Mouse (Mus musculus): ENCODE data around the gene Adcy4. TPM values are rescaled to one million over a fixed set of nuclear protein-coding genes. Genes with fewer than 3 reads are reported as not detected.

Adcy4 gene
- total RNA-seq, 2 experiments from 2014 or later, result 10.4 to 10.9 TPM

GRCm38 (mm10) chr14:55788256-55789050 lies 4.6 kb upstream of the Adcy4 start, which contains the start of gene Ripk3:
Ripk3 (minus strand) TSS chr14:55788865.
- DNase-seq (ENCODE audit: low spot score in 2 of 2), result no peak

- no peak for DNase-seq (ENCODE audit: low spot score in 2 of 2)
These were observed 3.8 kb upstream of the Adcy4 start for GRCm38 (mm10) chr14:55787731-55788130.

- DNase-seq (ENCODE audit: low spot score in 2 of 2), result peak; percentile 1 to 2
These were observed 1.3 kb upstream of the Adcy4 start for GRCm38 (mm10) chr14:55785195-55785594.

- DNase-seq (ENCODE audit: low spot score in 2 of 2), result peak; percentile 2 to 3
These were observed 531 bp downstream of the Adcy4 start for GRCm38 (mm10) chr14:55783171-55783957.

- peak; percentile 0 to 1 for DNase-seq (ENCODE audit: low spot score in 2 of 2)
These were observed 1.4 kb downstream of the Adcy4 start for GRCm38 (mm10) chr14:55782361-55782960.

DNA sequence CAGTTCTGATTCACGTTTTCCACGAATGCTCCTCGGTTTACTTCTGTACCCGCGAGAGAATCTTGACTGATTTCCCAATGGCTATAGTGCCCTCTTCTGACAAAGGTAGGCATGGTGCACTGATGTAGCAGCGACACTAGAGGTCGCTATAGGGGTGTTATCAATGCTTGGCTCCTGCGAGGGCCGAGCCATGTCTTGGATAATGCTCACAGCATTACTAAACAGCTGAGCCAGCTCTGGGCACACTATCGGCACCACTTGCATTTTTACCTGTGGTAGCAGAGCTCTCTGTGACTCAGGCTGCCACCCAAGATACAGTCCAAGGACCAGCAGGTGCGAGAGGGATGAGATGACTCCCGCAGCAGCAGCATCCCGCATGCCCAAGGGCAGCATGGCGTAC lies 2.6 kb downstream of the Adcy4 start:
- DNase-seq (ENCODE audit: low spot score in 2 of 2), result peak; percentile 10 to 13

DNA sequence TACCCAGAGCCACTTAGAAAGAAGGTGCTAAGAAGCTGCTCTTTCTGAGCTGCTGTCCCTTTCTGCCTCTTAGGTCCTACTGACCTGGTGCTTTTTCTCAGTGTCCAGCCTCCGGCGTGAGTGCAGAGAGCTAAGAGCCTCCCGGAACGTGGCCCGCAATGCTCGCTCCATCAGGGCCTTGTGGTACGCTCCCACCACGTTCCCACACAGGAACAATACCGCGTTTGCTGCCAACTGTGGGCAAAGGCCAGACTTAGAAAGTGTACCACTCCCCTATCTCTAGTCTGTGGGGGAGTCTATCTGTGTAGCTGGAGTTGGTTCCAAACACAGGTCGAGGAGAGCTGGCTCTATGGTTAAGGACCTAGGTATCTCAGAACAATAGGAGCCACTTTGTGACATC lies 3.2 kb downstream of the Adcy4 start:
- peak; percentile 1 to 6 for DNase-seq (ENCODE audit: low spot score in 2 of 2)

- peak in 1 of 2 experiments; percentile 1 for DNase-seq (ENCODE audit: low spot score in 2 of 2)
These were observed 4.2 kb downstream of the Adcy4 start for GRCm38 (mm10) chr14:55779656-55780055.

DNA sequence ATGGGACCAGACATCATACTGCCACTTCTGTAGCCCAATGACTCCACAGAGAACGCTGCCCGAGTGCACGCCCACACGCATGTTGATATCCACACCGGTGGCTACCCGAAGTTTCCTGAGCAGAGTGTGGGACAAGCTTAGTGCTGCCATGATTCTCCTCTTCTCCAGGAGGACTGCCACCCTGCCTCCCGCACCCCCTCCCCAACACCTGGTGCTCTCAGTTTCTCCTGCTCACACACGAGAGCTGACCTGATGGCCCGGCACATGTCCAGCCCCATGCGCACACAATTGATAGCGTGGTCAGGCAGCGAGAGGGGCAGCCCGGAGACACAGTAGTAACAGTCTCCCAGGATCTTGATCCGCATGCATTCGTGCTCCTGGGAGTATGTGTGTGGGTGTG lies 5.2 kb downstream of the Adcy4 start:
- DNase-seq (ENCODE audit: low spot score in 2 of 2), result no peak

DNA sequence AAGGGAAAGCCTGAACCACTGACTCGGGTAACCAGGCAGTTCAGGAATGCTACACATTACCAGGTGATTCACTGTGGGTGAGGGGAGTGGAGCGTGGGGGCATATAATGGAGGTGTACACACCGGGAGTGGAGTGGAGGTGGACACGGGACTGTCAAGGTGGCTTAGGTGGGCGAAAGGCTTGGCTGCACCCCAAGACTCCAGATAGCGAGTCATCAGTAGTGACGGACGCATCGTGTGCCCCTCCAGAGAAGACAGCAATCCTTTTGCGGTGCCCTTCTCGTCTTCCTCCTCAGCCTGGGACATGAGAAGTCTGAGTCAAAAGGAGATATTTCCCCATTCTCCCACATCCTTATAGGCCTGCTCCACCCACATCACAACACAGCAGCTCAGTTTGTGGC lies 6.1 kb downstream of the Adcy4 start:
- DNase-seq (ENCODE audit: low spot score in 2 of 2), result no peak

DNA sequence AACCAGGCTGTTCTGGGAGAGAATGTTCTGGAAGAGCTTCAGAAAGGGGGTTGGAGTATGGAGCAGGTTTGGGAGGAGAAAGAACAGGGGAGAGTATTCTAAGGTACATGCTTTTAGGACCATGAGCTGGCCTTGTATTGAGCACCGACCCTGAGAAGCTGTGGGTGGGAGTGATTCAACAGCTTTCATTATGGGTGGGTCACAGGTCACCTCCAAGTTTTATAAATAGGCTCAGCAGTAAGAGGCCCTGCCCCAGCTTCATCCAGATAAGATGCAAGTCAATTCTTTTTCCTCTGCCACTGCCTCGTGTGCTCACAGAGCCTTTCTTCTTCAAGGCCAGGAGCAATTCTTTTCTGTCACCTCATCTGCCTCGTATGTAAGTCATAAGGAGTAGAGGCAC lies 6.7 kb downstream of the Adcy4 start:
- DNase-seq (ENCODE audit: low spot score in 2 of 2), result no peak

DNA sequence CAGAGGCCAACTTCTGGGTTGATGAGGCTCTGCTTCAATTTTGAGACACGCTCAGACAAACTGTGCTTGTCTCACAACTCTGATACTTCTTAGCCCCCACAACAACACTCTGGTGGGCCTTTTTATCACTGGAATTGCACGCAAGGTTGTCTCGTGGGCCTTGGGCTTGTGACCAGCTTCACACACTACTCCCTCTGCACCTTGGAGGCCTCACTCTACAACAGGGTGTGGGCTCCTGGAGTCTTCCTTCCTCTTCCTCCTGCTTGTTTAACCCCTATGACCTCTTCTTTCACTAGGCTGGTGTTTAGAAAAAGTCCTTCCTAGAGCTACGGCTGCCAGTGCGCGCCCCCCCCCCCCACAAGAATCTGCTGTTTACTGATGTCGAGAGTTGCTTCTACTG lies 7.2 kb downstream of the Adcy4 start:
- no peak for DNase-seq (ENCODE audit: low spot score in 2 of 2)

DNA sequence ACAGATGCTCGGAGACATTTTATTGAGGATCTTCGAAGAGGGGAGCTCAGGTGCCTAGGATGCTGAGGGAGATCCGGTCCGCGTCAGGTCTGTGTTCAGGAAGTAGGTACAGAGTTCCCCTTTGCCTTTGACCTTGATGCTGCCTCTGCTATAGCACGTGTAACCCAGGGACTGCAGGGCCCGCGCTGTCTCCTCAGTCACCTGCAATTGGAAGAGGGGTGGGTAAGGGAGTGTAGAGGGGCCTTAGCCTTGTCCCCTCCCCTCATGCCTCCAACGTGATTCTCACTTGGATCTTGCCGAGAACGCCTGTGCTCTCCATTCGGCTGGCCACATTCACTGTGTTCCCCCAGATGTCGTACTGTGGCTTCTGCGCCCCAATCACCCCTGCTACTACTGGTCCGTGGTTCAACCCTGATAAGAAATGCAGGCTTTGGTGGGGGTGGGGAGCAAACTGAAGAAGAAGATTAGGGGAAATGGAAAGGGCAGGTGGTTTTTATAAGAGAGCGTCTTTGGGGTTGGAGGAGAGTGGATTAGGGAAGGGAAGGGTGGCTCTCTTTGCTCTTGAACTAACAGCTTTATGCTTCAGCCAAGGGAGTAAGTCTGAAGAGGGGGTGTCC lies 14.7 kb downstream of the Adcy4 start:
- no peak for DNase-seq (ENCODE audit: low spot score in 2 of 2)

- no peak for DNase-seq (ENCODE audit: low spot score in 2 of 2)
These were observed 15.3 kb downstream of the Adcy4 start for GRCm38 (mm10) chr14:55768555-55768954.

DNA sequence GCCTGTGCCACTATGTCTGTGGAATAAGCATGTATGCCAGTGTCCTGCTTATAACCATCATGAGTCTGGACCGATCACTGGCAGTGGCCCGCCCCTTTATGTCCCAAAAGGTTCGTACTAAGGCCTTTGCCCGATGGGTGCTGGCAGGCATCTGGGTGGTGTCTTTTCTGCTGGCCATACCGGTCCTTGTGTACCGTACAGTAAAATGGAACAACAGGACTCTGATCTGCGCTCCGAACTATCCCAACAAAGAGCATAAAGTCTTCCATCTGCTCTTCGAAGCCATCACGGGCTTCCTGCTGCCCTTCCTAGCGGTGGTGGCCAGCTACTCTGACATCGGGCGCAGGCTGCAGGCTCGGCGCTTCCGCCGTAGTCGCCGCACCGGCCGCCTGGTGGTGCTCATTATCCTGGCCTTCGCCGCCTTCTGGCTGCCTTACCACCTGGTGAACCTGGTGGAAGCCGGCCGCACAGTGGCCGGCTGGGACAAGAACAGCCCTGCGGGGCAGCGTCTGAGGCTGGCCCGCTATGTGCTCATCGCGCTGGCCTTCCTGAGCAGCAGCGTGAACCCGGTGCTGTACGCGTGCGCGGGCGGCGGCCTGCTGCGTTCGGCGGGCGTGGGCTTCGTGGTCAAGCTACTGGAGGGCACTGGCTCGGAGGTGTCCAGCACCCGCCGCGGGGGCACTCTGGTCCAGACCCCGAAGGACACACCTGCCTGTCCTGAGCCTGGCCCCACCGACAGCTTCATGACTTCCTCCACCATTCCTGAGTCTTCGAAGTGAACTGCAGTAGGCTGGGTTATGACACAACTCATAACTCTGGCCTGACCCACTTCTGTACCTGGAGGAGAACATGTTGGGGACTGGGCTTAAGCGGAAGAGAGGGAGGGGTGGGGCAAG lies 16.1 kb downstream of the Adcy4 start:
- DNase-seq (ENCODE audit: low spot score in 2 of 2), result no peak

- no peak for DNase-seq (ENCODE audit: low spot score in 2 of 2)
These were observed 18.2 kb downstream of the Adcy4 start, which contains the start of gene Ltb4r1 for GRCm38 (mm10) chr14:55765696-55766095. Ltb4r1 (plus strand) TSS chr14:55765962.

GRCm38 (mm10) chr14:55763166-55763565 lies 20.7 kb downstream of the Adcy4 start:
- DNase-seq (ENCODE audit: low spot score in 2 of 2), result no peak

- DNase-seq (ENCODE audit: low spot score in 2 of 2), result no peak
These were observed 21.7 kb downstream of the Adcy4 start for GRCm38 (mm10) chr14:55762001-55762821.

- no peak for DNase-seq (ENCODE audit: low spot score in 2 of 2)
These were observed 22.7 kb downstream of the Adcy4 start, which contains the start of gene Ltb4r2 for GRCm38 (mm10) chr14:55761163-55761562. Ltb4r2 (plus strand) TSS chr14:55761428.
